Mouse (Mus musculus): ENCODE results near the gene Csnk2a2. TPM values are rescaled to one million over a fixed set of nuclear protein-coding genes. Genes with fewer than 3 reads are reported as not detected.

The Csnk2a2 gene
- polyA plus RNA-seq, 1 experiment = 125 TPM

GRCm38 (mm10) chr8:95445042-95445441 is 44.8 kb downstream of the Csnk2a2 start:
- no peak for TF ChIP-seq POLR2A (IDR thresholded peaks at IDR 0.05; ENCODE audit: control insufficient read depth, low read depth, low read length)
- TF ChIP-seq CTCF (IDR thresholded peaks at IDR 0.05; ENCODE audit: control insufficient read depth, insufficient read depth, insufficient replicate concordance, low read depth, low read length) = no peak
- Histone ChIP-seq H3K27me3 (ENCODE audit: control insufficient read depth, insufficient read depth, low read length) (no peaks in the 10 kb centered on the region), H3K27ac (ENCODE audit: control insufficient read depth, insufficient read depth, low read depth, low read length) (no peak overlapping the region), H3K4me3 (ENCODE audit: control insufficient read depth, low read depth, low read length) (no peak overlapping the region), H3K36me3 (ENCODE audit: control insufficient read depth, insufficient read depth, low read length) (no peaks in the 10 kb centered on the region; the same call in 1 of the 2 replicates), H3K4me1 (ENCODE audit: control insufficient read depth, insufficient read depth, low read length) (no peaks in the 10 kb centered on the region)

- H3K4me1 ChIP-seq (ENCODE audit: control insufficient read depth, insufficient read depth, low read length) = no peaks in the 10 kb centered on the region
- no peak overlapping the region for H3K4me3 ChIP-seq (ENCODE audit: control insufficient read depth, low read depth, low read length)
- TF ChIP-seq POLR2A (IDR thresholded peaks at IDR 0.05; ENCODE audit: control insufficient read depth, low read depth, low read length) = no peak
- no peak for TF ChIP-seq CTCF (IDR thresholded peaks at IDR 0.05; ENCODE audit: control insufficient read depth, insufficient read depth, insufficient replicate concordance, low read depth, low read length)
- no peak overlapping the region for H3K27ac ChIP-seq (ENCODE audit: control insufficient read depth, insufficient read depth, low read depth, low read length)
- H3K36me3 ChIP-seq (ENCODE audit: control insufficient read depth, insufficient read depth, low read length) = no peaks in the 10 kb centered on the region
- H3K27me3 ChIP-seq (ENCODE audit: control insufficient read depth, insufficient read depth, low read length) = no peaks in the 10 kb centered on the region
Observed at GRCm38 (mm10) chr8:95441491-95442039, 48.3 kb downstream of the Csnk2a2 start.

- Histone ChIP-seq H3K4me1 (ENCODE audit: control insufficient read depth, insufficient read depth, low read length) (no peaks in the 10 kb centered on the region), H3K4me3 (ENCODE audit: control insufficient read depth, low read depth, low read length) (peak overlapping the region; percentile 71), H3K27ac (ENCODE audit: control insufficient read depth, insufficient read depth, low read depth, low read length) (peak overlapping the region; percentile 32; the same call in 1 of the 2 replicates), H3K36me3 (ENCODE audit: control insufficient read depth, insufficient read depth, low read length) (no peaks in the 10 kb centered on the region), H3K27me3 (ENCODE audit: control insufficient read depth, insufficient read depth, low read length) (no peaks in the 10 kb centered on the region)
- TF ChIP-seq CTCF (IDR thresholded peaks at IDR 0.05; ENCODE audit: control insufficient read depth, insufficient read depth, insufficient replicate concordance, low read depth, low read length) (no peak), POLR2A (IDR thresholded peaks at IDR 0.05; ENCODE audit: control insufficient read depth, low read depth, low read length) (no peak)
Observed at GRCm38 (mm10) chr8:95440168-95440709, 49.6 kb downstream of the Csnk2a2 start.

- Histone ChIP-seq H3K27me3 (ENCODE audit: control insufficient read depth, insufficient read depth, low read length) (no peaks in the 10 kb centered on the region), H3K4me1 (ENCODE audit: control insufficient read depth, insufficient read depth, low read length) (no peaks in the 10 kb centered on the region), H3K27ac (ENCODE audit: control insufficient read depth, insufficient read depth, low read depth, low read length) (peak overlapping the region; percentile 56; the same call in 1 of the 2 replicates), H3K4me3 (ENCODE audit: control insufficient read depth, low read depth, low read length) (peak overlapping the region; percentile 71), H3K36me3 (ENCODE audit: control insufficient read depth, insufficient read depth, low read length) (no peaks in the 10 kb centered on the region)
- no peak for TF ChIP-seq POLR2A (IDR thresholded peaks at IDR 0.05; ENCODE audit: control insufficient read depth, low read depth, low read length)
- no peak for TF ChIP-seq CTCF (IDR thresholded peaks at IDR 0.05; ENCODE audit: control insufficient read depth, insufficient read depth, insufficient replicate concordance, low read depth, low read length)
Observed at GRCm38 (mm10) chr8:95439421-95439820, 50.4 kb downstream of the Csnk2a2 start.

- H3K4me1 ChIP-seq (ENCODE audit: control insufficient read depth, insufficient read depth, low read length) = 0 out of 2 replicates have a peak, but pooled peaks cover 2% of the 10 kb centered on the region
- no peak for TF ChIP-seq CTCF (IDR thresholded peaks at IDR 0.05; ENCODE audit: control insufficient read depth, insufficient read depth, insufficient replicate concordance, low read depth, low read length)
Observed at GRCm38 (mm10) chr8:95437341-95437992, 52.4 kb downstream of the Csnk2a2 start.

GRCm38 (mm10) chr8:95435930-95436329 is 53.9 kb downstream of the Csnk2a2 start:
- Histone ChIP-seq H3K27me3 (ENCODE audit: control insufficient read depth, insufficient read depth, low read length) (no peaks in the 10 kb centered on the region), H3K4me3 (ENCODE audit: control insufficient read depth, low read depth, low read length) (peak overlapping the region; percentile 47), H3K4me1 (ENCODE audit: control insufficient read depth, insufficient read depth, low read length) (0 out of 2 replicates have a peak, but pooled peaks cover 5% of the 10 kb centered on the region), H3K27ac (ENCODE audit: control insufficient read depth, insufficient read depth, low read depth, low read length) (no peak overlapping the region), H3K36me3 (ENCODE audit: control insufficient read depth, insufficient read depth, low read length) (no peaks in the 10 kb centered on the region)
- no peak for TF ChIP-seq POLR2A (IDR thresholded peaks at IDR 0.05; ENCODE audit: control insufficient read depth, low read depth, low read length)
- no peak for TF ChIP-seq CTCF (IDR thresholded peaks at IDR 0.05; ENCODE audit: control insufficient read depth, insufficient read depth, insufficient replicate concordance, low read depth, low read length)

More at GRCm38 (mm10) chr8:95437341-95437992, 52.4 kb downstream of the Csnk2a2 start:
- Histone ChIP-seq H3K36me3 (ENCODE audit: control insufficient read depth, insufficient read depth, low read length) (no peaks in the 10 kb centered on the region), H3K27ac (ENCODE audit: control insufficient read depth, insufficient read depth, low read depth, low read length) (no peak overlapping the region), H3K27me3 (ENCODE audit: control insufficient read depth, insufficient read depth, low read length) (no peaks in the 10 kb centered on the region), H3K4me3 (ENCODE audit: control insufficient read depth, low read depth, low read length) (peak overlapping the region; percentile 70)

- Histone ChIP-seq H3K4me1 (ENCODE audit: control insufficient read depth, insufficient read depth, low read length) (0 out of 2 replicates have a peak, but pooled peaks cover 5% of the 10 kb centered on the region), H3K36me3 (ENCODE audit: control insufficient read depth, insufficient read depth, low read length) (no peaks in the 10 kb centered on the region), H3K27ac (ENCODE audit: control insufficient read depth, insufficient read depth, low read depth, low read length) (no peak overlapping the region), H3K4me3 (ENCODE audit: control insufficient read depth, low read depth, low read length) (peak overlapping the region; percentile 80), H3K27me3 (ENCODE audit: control insufficient read depth, insufficient read depth, low read length) (no peaks in the 10 kb centered on the region)
- TF ChIP-seq CTCF (IDR thresholded peaks at IDR 0.05; ENCODE audit: control insufficient read depth, insufficient read depth, insufficient replicate concordance, low read depth, low read length) (no peak), POLR2A (IDR thresholded peaks at IDR 0.05; ENCODE audit: control insufficient read depth, low read depth, low read length) (no peak)
Observed at GRCm38 (mm10) chr8:95435471-95435870, 54.4 kb downstream of the Csnk2a2 start.

All from testis, adult 2 months (tissue).